Mouse (Mus musculus): ENCODE data around the gene Ppfibp1. TPM values are rescaled to one million over a fixed set of nuclear protein-coding genes. Genes with fewer than 3 reads are reported as not detected.
A peak's percentile ranks its signal among the peaks of the same experiment; 100 is the strongest.

The Ppfibp1 gene
- polyA plus RNA-seq, 1 experiment from 2014 or later = 30.5 TPM

GRCm38 (mm10) chr6:146976446-146976845, 88.2 kb downstream of the Ppfibp1 start:
- H3K36me3 ChIP-seq (ENCODE audit: control insufficient read depth, insufficient read depth, low read length) = no peaks in the 10 kb centered on the region
- ATAC-seq (ENCODE audit: insufficient read depth, low FRiP score, low TSS enrichment) (no peak), DNase-seq (ENCODE audit: low spot score) (no peak)
- no peak overlapping the region for H3K4me3 ChIP-seq (ENCODE audit: low read depth, low read length)
- no peaks in the 10 kb centered on the region for H3K4me1 ChIP-seq (ENCODE audit: control insufficient read depth, insufficient read depth, low read length)
- H3K27ac ChIP-seq (ENCODE audit: low read depth, low read length) = no peak overlapping the region
- no peak overlapping the region for H3K4me2 ChIP-seq (ENCODE audit: low read depth)
- H3K27me3 ChIP-seq (ENCODE audit: control insufficient read depth, insufficient read depth, low read length) = no peaks in the 10 kb centered on the region
- H3K9ac ChIP-seq (ENCODE audit: low read length) = no peak overlapping the region
- 86% methylated on average over 8 of the region's 8 CpGs for WGBS
- H3K9me3 ChIP-seq (ENCODE audit: control insufficient read depth, low read length) = no peaks in the 10 kb centered on the region

GRCm38 (mm10) chr6:146978691-146979114, 90.4 kb downstream of the Ppfibp1 start:
- Histone ChIP-seq H3K27ac (ENCODE audit: low read depth, low read length) (no peak overlapping the region), H3K9me3 (ENCODE audit: control insufficient read depth, low read length) (no peaks in the 10 kb centered on the region), H3K36me3 (ENCODE audit: control insufficient read depth, insufficient read depth, low read length) (no peaks in the 10 kb centered on the region), H3K9ac (ENCODE audit: low read length) (no peak overlapping the region), H3K4me2 (ENCODE audit: low read depth) (no peak overlapping the region), H3K4me1 (ENCODE audit: control insufficient read depth, insufficient read depth, low read length) (no peaks in the 10 kb centered on the region), H3K4me3 (ENCODE audit: low read depth, low read length) (no peak overlapping the region), H3K27me3 (ENCODE audit: control insufficient read depth, insufficient read depth, low read length) (no peaks in the 10 kb centered on the region)
- 61% methylated on average over 5 of the region's 5 CpGs for WGBS
- DNase-seq (ENCODE audit: low spot score) (no peak), ATAC-seq (ENCODE audit: insufficient read depth, low FRiP score, low TSS enrichment) (no peak)

GRCm38 (mm10) chr6:146979115-146979744, 90.9 kb downstream of the Ppfibp1 start:
- Histone ChIP-seq H3K4me2 (ENCODE audit: low read depth) (no peak overlapping the region), H3K9ac (ENCODE audit: low read length) (no peak overlapping the region), H3K27ac (ENCODE audit: low read depth, low read length) (no peak overlapping the region), H3K9me3 (ENCODE audit: control insufficient read depth, low read length) (no peaks in the 10 kb centered on the region), H3K36me3 (ENCODE audit: control insufficient read depth, insufficient read depth, low read length) (no peaks in the 10 kb centered on the region), H3K4me1 (ENCODE audit: control insufficient read depth, insufficient read depth, low read length) (no peaks in the 10 kb centered on the region), H3K27me3 (ENCODE audit: control insufficient read depth, insufficient read depth, low read length) (no peaks in the 10 kb centered on the region), H3K4me3 (ENCODE audit: low read depth, low read length) (no peak overlapping the region)
- WGBS = 68% methylated on average over 1 of the region's 1 CpGs
- DNase-seq (ENCODE audit: low spot score) (no peak), ATAC-seq (ENCODE audit: insufficient read depth, low FRiP score, low TSS enrichment) (no peak)

- DNase-seq (ENCODE audit: low spot score) (no peak), ATAC-seq (ENCODE audit: insufficient read depth, low FRiP score, low TSS enrichment) (no peak)
- H3K4me3 ChIP-seq (ENCODE audit: low read depth, low read length) = no peak overlapping the region
- no peak overlapping the region for H3K9ac ChIP-seq (ENCODE audit: low read length)
- H3K36me3 ChIP-seq (ENCODE audit: control insufficient read depth, insufficient read depth, low read length) = no peaks in the 10 kb centered on the region
- no peak overlapping the region for H3K27ac ChIP-seq (ENCODE audit: low read depth, low read length)
- no peaks in the 10 kb centered on the region for H3K4me1 ChIP-seq (ENCODE audit: control insufficient read depth, insufficient read depth, low read length)
- WGBS = 34% methylated on average over 3 of the region's 3 CpGs
- H3K4me2 ChIP-seq (ENCODE audit: low read depth) = no peak overlapping the region
- no peaks in the 10 kb centered on the region for H3K27me3 ChIP-seq (ENCODE audit: control insufficient read depth, insufficient read depth, low read length)
- H3K9me3 ChIP-seq (ENCODE audit: control insufficient read depth, low read length) = no peaks in the 10 kb centered on the region
Measured at GRCm38 (mm10) chr6:146979953-146980352, 91.7 kb downstream of the Ppfibp1 start.

- H3K27me3 ChIP-seq (ENCODE audit: control insufficient read depth, insufficient read depth, low read length) = no peaks in the 10 kb centered on the region
- H3K9ac ChIP-seq (ENCODE audit: low read length) = no peak overlapping the region
- H3K27ac ChIP-seq (ENCODE audit: low read depth, low read length) = no peak overlapping the region
- DNase-seq (ENCODE audit: low spot score) (no peak), ATAC-seq (ENCODE audit: insufficient read depth, low FRiP score, low TSS enrichment) (no peak)
- H3K4me3 ChIP-seq (ENCODE audit: low read depth, low read length) = no peak overlapping the region
- H3K36me3 ChIP-seq (ENCODE audit: control insufficient read depth, insufficient read depth, low read length) = no peaks in the 10 kb centered on the region
- no peaks in the 10 kb centered on the region for H3K9me3 ChIP-seq (ENCODE audit: control insufficient read depth, low read length)
- WGBS = 41% methylated on average over 1 of the region's 1 CpGs
- no peaks in the 10 kb centered on the region for H3K4me1 ChIP-seq (ENCODE audit: control insufficient read depth, insufficient read depth, low read length)
- H3K4me2 ChIP-seq (ENCODE audit: low read depth) = no peak overlapping the region
Measured at GRCm38 (mm10) chr6:146981249-146981835, 93.1 kb downstream of the Ppfibp1 start.

GRCm38 (mm10) chr6:146984569-146984968, 96.3 kb downstream of the Ppfibp1 start:
- WGBS = 71% methylated on average over 3 of the region's 3 CpGs
- H3K9ac ChIP-seq (ENCODE audit: low read length) = no peak overlapping the region
- no peaks in the 10 kb centered on the region for H3K36me3 ChIP-seq (ENCODE audit: control insufficient read depth, insufficient read depth, low read length)
- ATAC-seq (ENCODE audit: insufficient read depth, low FRiP score, low TSS enrichment) (no peak), DNase-seq (ENCODE audit: low spot score) (no peak)
- no peak overlapping the region for H3K27ac ChIP-seq (ENCODE audit: low read depth, low read length)
- no peaks in the 10 kb centered on the region for H3K4me1 ChIP-seq (ENCODE audit: control insufficient read depth, insufficient read depth, low read length)
- H3K4me2 ChIP-seq (ENCODE audit: low read depth) = no peak overlapping the region
- no peaks in the 10 kb centered on the region for H3K9me3 ChIP-seq (ENCODE audit: control insufficient read depth, low read length)
- no peaks in the 10 kb centered on the region for H3K27me3 ChIP-seq (ENCODE audit: control insufficient read depth, insufficient read depth, low read length)
- no peak overlapping the region for H3K4me3 ChIP-seq (ENCODE audit: low read depth, low read length)

GRCm38 (mm10) chr6:146994236-146994635, 105.9 kb downstream of the Ppfibp1 start:
- Histone ChIP-seq H3K4me1 (ENCODE audit: control insufficient read depth, insufficient read depth, low read length) (no peaks in the 10 kb centered on the region), H3K9me3 (ENCODE audit: control insufficient read depth, low read length) (no peaks in the 10 kb centered on the region), H3K4me3 (ENCODE audit: low read depth, low read length) (no peak overlapping the region), H3K27me3 (ENCODE audit: control insufficient read depth, insufficient read depth, low read length) (no peaks in the 10 kb centered on the region), H3K36me3 (ENCODE audit: control insufficient read depth, insufficient read depth, low read length) (no peaks in the 10 kb centered on the region), H3K4me2 (ENCODE audit: low read depth) (no peak overlapping the region), H3K9ac (ENCODE audit: low read length) (no peak overlapping the region), H3K27ac (ENCODE audit: low read depth, low read length) (no peak overlapping the region)
- ATAC-seq (ENCODE audit: insufficient read depth, low FRiP score, low TSS enrichment) (no peak), DNase-seq (ENCODE audit: low spot score) (peak; percentile 45)
- WGBS = 46% methylated on average over 5 of the region's 5 CpGs

GRCm38 (mm10) chr6:146995391-146995790, 107.1 kb downstream of the Ppfibp1 start:
- H3K4me2 ChIP-seq (ENCODE audit: low read depth) = no peak overlapping the region
- no peaks in the 10 kb centered on the region for H3K4me1 ChIP-seq (ENCODE audit: control insufficient read depth, insufficient read depth, low read length)
- DNase-seq (ENCODE audit: low spot score) (no peak), ATAC-seq (ENCODE audit: insufficient read depth, low FRiP score, low TSS enrichment) (no peak)
- H3K4me3 ChIP-seq (ENCODE audit: low read depth, low read length) = no peak overlapping the region
- no peak overlapping the region for H3K27ac ChIP-seq (ENCODE audit: low read depth, low read length)
- H3K9ac ChIP-seq (ENCODE audit: low read length) = no peak overlapping the region
- no peaks in the 10 kb centered on the region for H3K36me3 ChIP-seq (ENCODE audit: control insufficient read depth, insufficient read depth, low read length)
- no peaks in the 10 kb centered on the region for H3K9me3 ChIP-seq (ENCODE audit: control insufficient read depth, low read length)
- H3K27me3 ChIP-seq (ENCODE audit: control insufficient read depth, insufficient read depth, low read length) = no peaks in the 10 kb centered on the region
- 76% methylated on average over 2 of the region's 2 CpGs for WGBS

- no peaks in the 10 kb centered on the region for H3K27me3 ChIP-seq (ENCODE audit: control insufficient read depth, insufficient read depth, low read length)
- H3K4me1 ChIP-seq (ENCODE audit: control insufficient read depth, insufficient read depth, low read length) = no peaks in the 10 kb centered on the region
- H3K9me3 ChIP-seq (ENCODE audit: control insufficient read depth, low read length) = no peaks in the 10 kb centered on the region
- no peak overlapping the region for H3K4me2 ChIP-seq (ENCODE audit: low read depth)
- H3K36me3 ChIP-seq (ENCODE audit: control insufficient read depth, insufficient read depth, low read length) = no peaks in the 10 kb centered on the region
- 86% methylated on average over 6 of the region's 6 CpGs for WGBS
- ATAC-seq (ENCODE audit: insufficient read depth, low FRiP score, low TSS enrichment) (no peak), DNase-seq (ENCODE audit: low spot score) (no peak)
- H3K4me3 ChIP-seq (ENCODE audit: low read depth, low read length) = no peak overlapping the region
- H3K27ac ChIP-seq (ENCODE audit: low read depth, low read length) = no peak overlapping the region
- no peak overlapping the region for H3K9ac ChIP-seq (ENCODE audit: low read length)
Measured at GRCm38 (mm10) chr6:146995878-146996277, 107.6 kb downstream of the Ppfibp1 start.

Measured in neural tube, embryonic 11.5 days (tissue).